Mouse (Mus musculus): ENCODE measurements around the gene H6pd. TPM values are rescaled to one million over a fixed set of nuclear protein-coding genes. Genes with fewer than 3 reads are reported as not detected.

The H6pd gene
- polyA plus RNA-seq (2012; rRNA removed) (22.6 and 30.1 TPM in 2 replicates), polyA plus RNA-seq (2014; fragmentation: Nextera tagmentation; extraction: Ambion mirVana) (13.3 and 15.7 TPM in 2 replicates)

GRCm38 (mm10) chr4:150008853-150009586 is at the start of gene H6pd:
Gene H6pd, minus strand, starts transcription at chr4:150009023.
- Histone ChIP-seq H3K9ac (ENCODE audit: low read depth, low read length, severe bottlenecking) (peak within 1 kb of the TSS; percentile 83), H3K4me2 (replicated peaks; ENCODE audit: low read depth, low read length, severe bottlenecking) (peak within 1 kb of the TSS; percentile 73), H3K4me3 (replicated peaks; ENCODE audit: low read length) (peak within 1 kb of the TSS; percentile 76), H3K27ac (replicated peaks; ENCODE audit: low read depth, low read length) (peak within 1 kb of the TSS; percentile 91), H3K4me1 (ENCODE audit: control insufficient read depth, insufficient read depth, low read length) (peaks cover 10% of the 10 kb centered on the region; the same call in 1 of the 2 replicates), H3K36me3 (ENCODE audit: control insufficient read depth, insufficient read depth, low read length) (no peaks in the 10 kb centered on the region), H3K27me3 (ENCODE audit: control insufficient read depth, insufficient read depth, low read length) (no peaks in the 10 kb centered on the region), H3K9me3 (ENCODE audit: control insufficient read depth, low read length) (no peaks in the 10 kb centered on the region)
- DNase-seq (ENCODE audit: low spot score) (peak; percentile 93), ATAC-seq (ENCODE audit: low FRiP score, low read depth) (peak; percentile 88)
- 5% methylated on average over 43 of the region's 52 CpGs for WGBS
- TF ChIP-seq POLR2A (IDR thresholded peaks at IDR 0.05; ENCODE audit: borderline replicate concordance, extremely low read depth, insufficient read depth, insufficient read length) = peak; percentile 87; the same call in 1 of the 2 replicates

GRCm38 (mm10) chr4:150057722-150058121 is 48.9 kb upstream of the H6pd start:
- Histone ChIP-seq H3K27ac (replicated peaks; ENCODE audit: low read depth, low read length) (no peak overlapping the region), H3K4me1 (ENCODE audit: control insufficient read depth, insufficient read depth, low read length) (peaks cover 14% of the 10 kb centered on the region), H3K27me3 (ENCODE audit: control insufficient read depth, insufficient read depth, low read length) (no peaks in the 10 kb centered on the region), H3K4me3 (replicated peaks; ENCODE audit: low read length) (no peak overlapping the region), H3K4me2 (replicated peaks; ENCODE audit: low read depth, low read length, severe bottlenecking) (no peak overlapping the region), H3K9me3 (ENCODE audit: control insufficient read depth, low read length) (no peaks in the 10 kb centered on the region), H3K36me3 (ENCODE audit: control insufficient read depth, insufficient read depth, low read length) (no peaks in the 10 kb centered on the region), H3K9ac (ENCODE audit: low read depth, low read length, severe bottlenecking) (no peak overlapping the region)
- ATAC-seq (ENCODE audit: low FRiP score, low read depth) = no peak
- WGBS = 92% methylated on average over 12 of the region's 12 CpGs
- TF ChIP-seq POLR2A (IDR thresholded peaks at IDR 0.05; ENCODE audit: borderline replicate concordance, extremely low read depth, insufficient read depth, insufficient read length) = no peak
- no peak for DNase-seq (ENCODE audit: low spot score)

- no peak for TF ChIP-seq POLR2A (IDR thresholded peaks at IDR 0.05; ENCODE audit: borderline replicate concordance, extremely low read depth, insufficient read depth, insufficient read length)
- DNase-seq (ENCODE audit: low spot score) (no peak), ATAC-seq (ENCODE audit: low FRiP score, low read depth) (no peak)
- Histone ChIP-seq H3K9me3 (ENCODE audit: control insufficient read depth, low read length) (no peaks in the 10 kb centered on the region), H3K4me3 (replicated peaks; ENCODE audit: low read length) (no peak overlapping the region), H3K9ac (ENCODE audit: low read depth, low read length, severe bottlenecking) (no peak overlapping the region), H3K27me3 (ENCODE audit: control insufficient read depth, insufficient read depth, low read length) (no peaks in the 10 kb centered on the region), H3K36me3 (ENCODE audit: control insufficient read depth, insufficient read depth, low read length) (no peaks in the 10 kb centered on the region), H3K4me2 (replicated peaks; ENCODE audit: low read depth, low read length, severe bottlenecking) (no peak overlapping the region), H3K27ac (replicated peaks; ENCODE audit: low read depth, low read length) (no peak overlapping the region), H3K4me1 (ENCODE audit: control insufficient read depth, insufficient read depth, low read length) (peaks cover 14% of the 10 kb centered on the region)
- 78% methylated on average over 7 of the region's 7 CpGs for WGBS
Measured at GRCm38 (mm10) chr4:150056171-150056570, 47.3 kb upstream of the H6pd start.

- WGBS = 96% methylated on average over 3 of the region's 3 CpGs
- Histone ChIP-seq H3K27me3 (ENCODE audit: control insufficient read depth, insufficient read depth, low read length) (peaks cover 23% of the 10 kb centered on the region), H3K9me3 (ENCODE audit: control insufficient read depth, low read length) (no peaks in the 10 kb centered on the region), H3K27ac (replicated peaks; ENCODE audit: low read depth, low read length) (no peak overlapping the region), H3K4me1 (ENCODE audit: control insufficient read depth, insufficient read depth, low read length) (peaks cover 8% of the 10 kb centered on the region; the same call in 1 of the 2 replicates), H3K9ac (ENCODE audit: low read depth, low read length, severe bottlenecking) (no peak overlapping the region), H3K4me3 (replicated peaks; ENCODE audit: low read length) (no peak overlapping the region), H3K36me3 (ENCODE audit: control insufficient read depth, insufficient read depth, low read length) (no peaks in the 10 kb centered on the region), H3K4me2 (replicated peaks; ENCODE audit: low read depth, low read length, severe bottlenecking) (no peak overlapping the region)
- ATAC-seq (ENCODE audit: low FRiP score, low read depth) = no peak
- no peak for DNase-seq (ENCODE audit: low spot score)
- no peak for TF ChIP-seq POLR2A (IDR thresholded peaks at IDR 0.05; ENCODE audit: borderline replicate concordance, extremely low read depth, insufficient read depth, insufficient read length)
Measured at GRCm38 (mm10) chr4:150052380-150052779, 43.6 kb upstream of the H6pd start.

GRCm38 (mm10) chr4:150051514-150051913 is 42.7 kb upstream of the H6pd start:
- ATAC-seq (ENCODE audit: low FRiP score, low read depth) (no peak), DNase-seq (ENCODE audit: low spot score) (no peak)
- H3K4me1 ChIP-seq (ENCODE audit: control insufficient read depth, insufficient read depth, low read length) = peaks cover 8% of the 10 kb centered on the region; the same call in 1 of the 2 replicates
- no peak for TF ChIP-seq POLR2A (IDR thresholded peaks at IDR 0.05; ENCODE audit: borderline replicate concordance, extremely low read depth, insufficient read depth, insufficient read length)
- no peak overlapping the region for H3K4me3 ChIP-seq (replicated peaks; ENCODE audit: low read length)
- peaks cover 25% of the 10 kb centered on the region for H3K27me3 ChIP-seq (ENCODE audit: control insufficient read depth, insufficient read depth, low read length)
- H3K27ac ChIP-seq (replicated peaks; ENCODE audit: low read depth, low read length) = no peak overlapping the region
- no peaks in the 10 kb centered on the region for H3K9me3 ChIP-seq (ENCODE audit: control insufficient read depth, low read length)
- whole genome bisulfite sequencing = 58% methylated on average over 8 of the region's 8 CpGs
- no peaks in the 10 kb centered on the region for H3K36me3 ChIP-seq (ENCODE audit: control insufficient read depth, insufficient read depth, low read length)
- no peak overlapping the region for H3K4me2 ChIP-seq (replicated peaks; ENCODE audit: low read depth, low read length, severe bottlenecking)
- H3K9ac ChIP-seq (ENCODE audit: low read depth, low read length, severe bottlenecking) = no peak overlapping the region

Measured in limb, embryonic 14.5 days (tissue).